ENCODE assay signal across 11 mouse cellular contexts in genomic region chr11:90259071-90259470, GRCm38 (mm10). TPM values are rescaled to one million over a fixed set of nuclear protein-coding genes. Genes with fewer than 3 reads are reported as not detected.
DNase-seq lines count a peak whose midpoint lies in the region; TF ChIP-seq lines count a peak whose summit lies in the region.
"Had no signal": no experiment of that assay in that cellular context is flagged by ENCODE, and none has a peak within 500 bp of the region (broad histone marks: within the 10 kb centered on the region; RNA-seq: fewer than 3 reads in every experiment).

No protein-coding gene starts in this region.

- DNase-seq in gastrocnemius, adult 18-20 months (ENCODE audit: low spot score), result peak; percentile 36
- no peak for DNase-seq in gastrocnemius, postnatal 36 days
- DNase-seq in layer of hippocampus, adult 2 months (ENCODE audit: low spot score in 2 of 2), result no peak
- DNase-seq in layer of hippocampus, postnatal 14 days (ENCODE audit: low spot score in 2 of 2), result no peak
- DNase-seq in gonadal fat pad, adult 2 months (ENCODE audit: low read depth), result peak; percentile 86
- peak; percentile 40 to 81 for DNase-seq in lung, postnatal 4 days
- DNase-seq in natural killer cell, adult 2 months (ENCODE audit: low spot score in 2 of 2), result no peak
- no peak for DNase-seq in T-cell, adult 2 months (ENCODE audit: low spot score)
- DNase-seq: right cerebral cortex, adult 18-20 months had no signal

- intact Hi-C loops in gastrocnemius, postnatal 36 days (cut with DNase I), result no loop called here

- TF ChIP-seq CTCF in layer of hippocampus, adult 2 months (conservative IDR thresholded peaks at IDR 0.05), result no peak

- no peak overlapping the region for H3K4me3 ChIP-seq in layer of hippocampus, adult 2 months
- H3K4me3 ChIP-seq: forebrain, embryonic 15.5 days; midbrain, embryonic 10.5 days had no signal

- H3K27ac ChIP-seq in layer of hippocampus, adult 2 months, result peak overlapping the region; percentile 43; the same call in 1 of the 2 replicates
- H3K27ac ChIP-seq: forebrain, embryonic 15.5 days; midbrain, embryonic 10.5 days had no signal

RNA-seq across cellular contexts. Expression of gene Mmd, which starts 9.8 kb away (rescaled TPM):
- 10 to 100 TPM in 1 of 2 experiments, 1 to 10 TPM in 1; 9.5 to 16.2 TPM for total RNA-seq in gastrocnemius, adult 18-20 months (2021)
- 1 to 10 TPM; 9.1 to 9.3 TPM for total RNA-seq in gastrocnemius, postnatal 36 days (2021)
- total RNA-seq in layer of hippocampus, adult 2 months (2021), result 100 to 1,000 TPM; 364 to 381 TPM
- 100 to 1,000 TPM; 337 to 345 TPM for total RNA-seq in layer of hippocampus, postnatal 14 days (2021)
- polyA plus RNA-seq in gonadal fat pad, adult 2 months (2012; rRNA removed), result 224 and 393 TPM in 2 replicates

Comparison
In these comparisons a context has a peak if more than half of its experiments do, and no peak if none do; other contexts are left out.
1. DNase-seq: peak in gastrocnemius, adult 18-20 months (single experiment), gonadal fat pad, adult 2 months (single experiment) and lung, postnatal 4 days (2 of 2); none in gastrocnemius, postnatal 36 days (0 of 2), layer of hippocampus, adult 2 months (0 of 2), layer of hippocampus, postnatal 14 days (0 of 2), natural killer cell, adult 2 months (0 of 2) and T-cell, adult 2 months (single experiment).
2. RNA of gene Mmd, which starts 9.8 kb away (total RNA-seq): 364 to 381 TPM in layer of hippocampus, adult 2 months and 337 to 345 TPM in layer of hippocampus, postnatal 14 days; 9.5 to 16.2 TPM in gastrocnemius, adult 18-20 months and 9.1 to 9.3 TPM in gastrocnemius, postnatal 36 days; every median in the first group is over 10 times any median in the second.